Mouse (Mus musculus) lung, postnatal 0 days (tissue): Measurements from ENCODE around the gene Grb14. TPM values are rescaled to one million over a fixed set of nuclear protein-coding genes. Genes with fewer than 3 reads are reported as not detected.

ENCODE experiments used
- ATAC-seq: fragments of 200-750 bp; cut with Nextera tagmentation; 2 replicates; pipeline ENCODE4 v1.8.0; 2017; ENCODE audit warnings: moderate library complexity
- DNase-seq: peaks from one replicate; pipeline ENCODE4 v3.0.0-alpha.2; 2016; ENCODE audit warnings: low spot score
- H3K27ac ChIP-seq: fragments of 300-500 bp; sonication (generic); 2 replicates; pipeline ENCODE4 v1.5.1; 2014; ENCODE audit warnings: antibody characterized with exemption, mild to moderate bottlenecking, low read length, mixed read lengths
- H3K27me3 ChIP-seq: fragments of 300-500 bp; sonication (generic); replicated peaks from 2 replicates; pipeline ENCODE4 v1.6.1; 2014; ENCODE audit warnings: low read length, mixed read lengths; ENCODE audit not compliant: insufficient read depth
- H3K36me3 ChIP-seq: fragments of 300-500 bp; sonication (generic); 2 replicates; pipeline ENCODE4 v1.6.1; 2014; ENCODE audit warnings: low read length, mixed read lengths; ENCODE audit not compliant: insufficient read depth
- H3K4me1 ChIP-seq: fragments of 300-500 bp; sonication (generic); 2 replicates; pipeline ENCODE4 v1.6.1; 2014; ENCODE audit warnings: antibody characterized with exemption, low read depth, low read length, mixed read lengths; ENCODE audit not compliant: insufficient read depth
- H3K4me2 ChIP-seq: fragments of 300-500 bp; sonication (generic); replicated peaks from 2 replicates; pipeline ENCODE4 v1.6.1; 2014; ENCODE audit warnings: low read depth, mild to moderate bottlenecking, low read length, moderate library complexity, mixed read lengths
- H3K4me3 ChIP-seq: fragments of 300-500 bp; sonication (generic); 2 replicates; pipeline ENCODE4 v1.5.1; 2014; ENCODE audit warnings: low read depth, low read length
- H3K9ac ChIP-seq: fragments of 300-500 bp; sonication (generic); replicated peaks from 2 replicates; pipeline ENCODE4 v1.6.1; 2014; ENCODE audit warnings: low read depth, mild to moderate bottlenecking
- H3K9me3 ChIP-seq: fragments of 300-500 bp; sonication (generic); 2 replicates; pipeline ENCODE4 v1.6.1; 2016; ENCODE audit warnings: low read length, mixed read lengths
- CTCF ChIP-seq: IDR thresholded peaks from 2 replicates; pipeline ENCODE4 v1.5.1; 2016; ENCODE audit warnings: antibody characterized with exemption, mild to moderate bottlenecking
- EP300 ChIP-seq: IDR thresholded peaks from 2 replicates; pipeline ENCODE4 v1.6.1; 2016; ENCODE audit warnings: antibody characterized with exemption, mild to moderate bottlenecking, control low read depth
- WGBS: fragments of 180-500 bp; shearing (Covaris S2); extraction: QIAGEN DNeasy Blood & Tissue Kit; methylation state at CpG from one replicate; pipeline ENCODE4 v1.1.7; 2014; 5-methylcytosine and 5-hydroxymethylcytosine counted together
- polyA plus RNA-seq: library from polyadenylated mRNA; unstranded; fragments of >200 nt; fragmentation: Nextera tagmentation; extraction: Ambion mirVana; gene quantifications from 2 replicates; pipeline ENCODE4 v1.2.1, GENCODE M21; 2015

The Grb14 gene
- polyA plus RNA-seq: 34.7 and 38.2 TPM in 2 replicates

GRCm38 (mm10) chr2:65024887-65025286 is at the start of gene Grb14:
Grb14 (minus strand) TSS chr2:65024987.
- Histone ChIP-seq H3K36me3 (no peaks in the 10 kb centered on the region), H3K9ac (no peak within 1 kb of the TSS), H3K4me1 (peaks cover 3% of the 10 kb centered on the region; the same call in 1 of the 2 replicates), H3K4me3 (no peak within 1 kb of the TSS), H3K27me3 (no peaks in the 10 kb centered on the region), H3K27ac (no peak within 1 kb of the TSS), H3K9me3 (no peaks in the 10 kb centered on the region), H3K4me2 (no peak within 1 kb of the TSS)
- DNase-seq (no peak), ATAC-seq (no peak)
- 92% methylated on average over 1 of the region's 1 CpGs for WGBS
- no peak for TF ChIP-seq EP300
- TF ChIP-seq CTCF: no peak

- WGBS: 45% methylated on average over 3 of the region's 3 CpGs
- no peak overlapping the region for H3K27ac ChIP-seq
- H3K4me3 ChIP-seq: no peak overlapping the region
- ATAC-seq (no peak), DNase-seq (no peak)
- TF ChIP-seq CTCF (no peak), EP300 (no peak)
- H3K36me3 ChIP-seq: no peaks in the 10 kb centered on the region
- no peaks in the 10 kb centered on the region for H3K9me3 ChIP-seq
- H3K9ac ChIP-seq: no peak overlapping the region
- no peaks in the 10 kb centered on the region for H3K4me1 ChIP-seq
- H3K4me2 ChIP-seq: no peak overlapping the region
- no peaks in the 10 kb centered on the region for H3K27me3 ChIP-seq
These were observed 47.4 kb upstream of the Grb14 start for GRCm38 (mm10) chr2:65072205-65072604.

GRCm38 (mm10) chr2:65053764-65054163 is 29.0 kb upstream of the Grb14 start:
- Histone ChIP-seq H3K27me3 (no peaks in the 10 kb centered on the region), H3K4me1 (no peaks in the 10 kb centered on the region), H3K27ac (no peak overlapping the region), H3K4me3 (no peak overlapping the region), H3K36me3 (no peaks in the 10 kb centered on the region), H3K4me2 (no peak overlapping the region), H3K9me3 (no peaks in the 10 kb centered on the region), H3K9ac (no peak overlapping the region)
- WGBS: 89% methylated on average over 2 of the region's 2 CpGs
- DNase-seq: no peak
- ATAC-seq: no peak
- no peak for TF ChIP-seq CTCF
- no peak for TF ChIP-seq EP300

GRCm38 (mm10) chr2:65052191-65053012 is 27.6 kb upstream of the Grb14 start:
- H3K4me2 ChIP-seq: no peak overlapping the region
- H3K27ac ChIP-seq: no peak overlapping the region
- no peaks in the 10 kb centered on the region for H3K36me3 ChIP-seq
- H3K4me3 ChIP-seq: no peak overlapping the region
- H3K4me1 ChIP-seq: no peaks in the 10 kb centered on the region
- H3K9ac ChIP-seq: no peak overlapping the region
- no peaks in the 10 kb centered on the region for H3K27me3 ChIP-seq
- H3K9me3 ChIP-seq: no peaks in the 10 kb centered on the region
- no peak for TF ChIP-seq CTCF
- TF ChIP-seq EP300: no peak
- ATAC-seq (no peak), DNase-seq (no peak)
- WGBS: 88% methylated on average over 6 of the region's 6 CpGs

GRCm38 (mm10) chr2:65050776-65051175 is 26.0 kb upstream of the Grb14 start:
- 86% methylated on average over 3 of the region's 3 CpGs for WGBS
- no peaks in the 10 kb centered on the region for H3K36me3 ChIP-seq
- H3K4me2 ChIP-seq: no peak overlapping the region
- DNase-seq (no peak), ATAC-seq (no peak)
- TF ChIP-seq CTCF (no peak), EP300 (no peak)
- H3K4me3 ChIP-seq: no peak overlapping the region
- H3K9me3 ChIP-seq: no peaks in the 10 kb centered on the region
- no peaks in the 10 kb centered on the region for H3K4me1 ChIP-seq
- no peaks in the 10 kb centered on the region for H3K27me3 ChIP-seq
- no peak overlapping the region for H3K9ac ChIP-seq
- no peak overlapping the region for H3K27ac ChIP-seq

GRCm38 (mm10) chr2:65048234-65049017 is 23.6 kb upstream of the Grb14 start:
- no peak overlapping the region for H3K9ac ChIP-seq
- no peak overlapping the region for H3K4me3 ChIP-seq
- peak; percentile 22 for DNase-seq
- no peaks in the 10 kb centered on the region for H3K9me3 ChIP-seq
- 33% methylated on average over 6 of the region's 6 CpGs for WGBS
- TF ChIP-seq EP300: 0 out of 2 replicates have a peak, but pooled peaks have one; percentile 13
- TF ChIP-seq CTCF: no peak
- no peak for ATAC-seq
- no peaks in the 10 kb centered on the region for H3K4me1 ChIP-seq
- no peak overlapping the region for H3K27ac ChIP-seq
- no peak overlapping the region for H3K4me2 ChIP-seq
- no peaks in the 10 kb centered on the region for H3K27me3 ChIP-seq
- no peaks in the 10 kb centered on the region for H3K36me3 ChIP-seq
